Mouse (Mus musculus): ENCODE data around the gene Osbp2. TPM values are rescaled to one million over a fixed set of nuclear protein-coding genes. Genes with fewer than 3 reads are reported as not detected.

Osbp2 gene
- polyA plus RNA-seq, 1 experiment from 2014 or later: 12.3 TPM

DNA sequence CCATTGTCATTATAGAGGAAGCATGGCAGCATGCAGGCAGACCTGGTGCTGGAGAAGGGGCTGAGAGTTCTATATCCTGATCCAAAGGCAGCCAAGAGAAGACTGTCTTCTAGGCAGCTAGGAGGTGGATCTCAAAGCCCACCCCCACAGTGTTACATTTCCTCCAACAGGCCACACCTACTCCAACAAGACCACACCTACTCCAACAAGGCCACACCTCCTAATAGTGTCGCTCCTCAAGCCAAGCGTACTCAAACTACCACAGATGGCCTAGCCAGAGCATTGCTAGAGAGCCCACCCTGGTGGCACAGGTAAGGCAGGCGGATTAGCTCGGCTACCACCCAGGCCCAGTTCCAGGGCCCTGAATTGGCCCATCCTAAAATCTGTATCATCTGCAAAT, 28.4 kb downstream of the Osbp2 start:
- no peak overlapping the region for H3K4me3 ChIP-seq
- no peaks in the 10 kb centered on the region for H3K4me1 ChIP-seq (replicated peaks)
- 78% methylated on average over 4 of the region's 4 CpGs for WGBS
- no peaks in the 10 kb centered on the region for H3K9me3 ChIP-seq
- peaks cover 3% of the 10 kb centered on the region; the same call in 1 of the 2 replicates for H3K27me3 ChIP-seq
- no peak for ATAC-seq (ENCODE audit: low read depth)
- no peak overlapping the region for H3K9ac ChIP-seq
- no peaks in the 10 kb centered on the region for H3K36me3 ChIP-seq
- no peak overlapping the region for H3K4me2 ChIP-seq
- H3K27ac ChIP-seq (replicated peaks): no peak overlapping the region

GRCm38 (mm10) chr11:3834421-3835098, 29.1 kb downstream of the Osbp2 start:
- H3K36me3 ChIP-seq: no peaks in the 10 kb centered on the region
- peaks cover 3% of the 10 kb centered on the region; the same call in 1 of the 2 replicates for H3K27me3 ChIP-seq
- H3K27ac ChIP-seq (replicated peaks): no peak overlapping the region
- WGBS: 50% methylated on average over 13 of the region's 13 CpGs
- H3K4me3 ChIP-seq: no peak overlapping the region
- H3K9me3 ChIP-seq: no peaks in the 10 kb centered on the region
- ATAC-seq (ENCODE audit: low read depth): no peak
- H3K9ac ChIP-seq: no peak overlapping the region; the same call in 1 of the 2 replicates
- no peak overlapping the region for H3K4me2 ChIP-seq
- no peaks in the 10 kb centered on the region for H3K4me1 ChIP-seq (replicated peaks)

DNA sequence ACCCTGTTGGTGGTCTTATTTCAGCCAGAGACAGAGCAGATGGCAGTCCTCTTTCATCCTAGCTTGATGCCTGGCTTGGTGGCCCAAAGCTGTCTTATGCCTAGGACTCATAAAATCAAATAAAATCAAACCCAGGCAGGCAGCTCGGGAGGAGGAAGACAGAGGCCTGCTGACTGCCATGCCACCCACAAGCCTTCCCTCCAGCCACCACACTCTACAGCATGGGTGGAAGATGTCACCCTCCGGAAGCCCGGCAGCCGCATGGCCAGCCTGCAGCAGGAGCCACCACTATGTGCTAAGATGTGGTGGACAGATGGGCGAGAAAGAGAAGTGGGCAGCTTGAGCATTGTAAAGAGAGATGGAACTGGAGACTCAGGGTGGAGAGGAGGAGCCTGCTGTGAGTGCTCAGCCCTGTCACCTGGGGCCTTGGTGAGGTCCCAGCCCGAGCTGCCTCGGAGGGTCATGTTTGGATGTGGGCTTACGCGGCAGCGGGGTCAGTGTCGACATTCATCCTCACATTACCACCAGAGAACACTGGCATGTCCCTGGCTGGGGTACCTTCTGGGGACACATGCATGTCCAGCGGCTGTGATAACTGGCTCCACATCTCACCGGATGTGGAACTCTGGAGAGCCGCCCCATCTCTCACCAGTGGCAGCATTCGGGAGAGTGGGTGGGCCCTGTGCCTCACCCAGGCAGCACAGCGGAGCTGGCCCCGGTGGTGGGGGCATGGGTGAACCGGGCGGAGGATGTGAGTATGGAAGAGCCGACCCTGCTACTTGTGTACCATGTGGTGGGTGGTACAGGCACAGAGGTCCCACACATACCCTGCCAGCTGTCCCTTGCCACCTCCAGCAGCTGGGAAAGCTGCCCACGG, 29.9 kb downstream of the Osbp2 start:
- Histone ChIP-seq H3K36me3 (no peaks in the 10 kb centered on the region), H3K9me3 (no peaks in the 10 kb centered on the region), H3K27me3 (peaks cover 3% of the 10 kb centered on the region; the same call in 1 of the 2 replicates), H3K9ac (no peak overlapping the region; the same call in 1 of the 2 replicates), H3K4me2 (no peak overlapping the region), H3K4me3 (no peak overlapping the region), H3K4me1 (replicated peaks) (no peaks in the 10 kb centered on the region), H3K27ac (replicated peaks) (no peak overlapping the region)
- WGBS: 43% methylated on average over 21 of the region's 21 CpGs
- ATAC-seq (ENCODE audit: low read depth): no peak

DNA sequence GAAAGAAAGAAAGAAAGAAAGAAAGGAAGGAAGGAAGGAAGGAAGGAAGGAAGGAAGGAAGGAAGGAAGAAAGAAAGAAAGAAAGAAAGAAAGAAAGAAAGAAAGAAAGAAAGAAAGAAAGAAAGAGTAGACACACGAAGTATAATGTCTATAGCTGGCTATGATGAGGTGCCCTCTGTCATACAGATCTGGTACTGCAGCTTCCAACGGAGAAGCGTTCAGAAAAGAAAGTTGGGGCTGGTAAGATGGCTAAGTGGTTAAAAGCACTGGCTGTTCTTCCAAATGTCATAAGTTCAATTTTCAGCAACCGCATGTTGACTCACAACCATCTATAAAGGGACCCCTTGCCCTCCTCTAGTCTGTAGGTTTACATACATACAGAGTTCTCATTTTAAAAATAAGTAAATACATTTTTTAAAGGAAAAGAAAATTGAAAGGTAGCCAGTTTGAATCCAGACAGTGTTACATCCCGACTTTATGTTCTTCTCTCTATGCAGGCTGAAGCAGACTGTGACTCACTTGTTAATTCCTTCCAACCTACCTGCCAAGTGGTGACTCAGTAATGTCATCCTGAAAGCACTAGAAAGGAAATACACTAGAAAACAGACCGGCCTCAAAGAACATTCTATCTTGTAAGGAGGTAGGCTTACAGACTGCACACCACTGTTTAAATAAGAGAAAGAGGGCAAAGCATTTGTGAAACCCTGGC, 31.4 kb downstream of the Osbp2 start:
- H3K9ac ChIP-seq: no peak overlapping the region
- no peaks in the 10 kb centered on the region for H3K36me3 ChIP-seq
- no peak overlapping the region for H3K4me2 ChIP-seq
- H3K4me1 ChIP-seq (replicated peaks): no peaks in the 10 kb centered on the region
- no peak overlapping the region for H3K4me3 ChIP-seq
- H3K9me3 ChIP-seq: no peaks in the 10 kb centered on the region
- no peak overlapping the region for H3K27ac ChIP-seq (replicated peaks)
- ATAC-seq (ENCODE audit: low read depth): no peak
- peaks cover 3% of the 10 kb centered on the region; the same call in 1 of the 2 replicates for H3K27me3 ChIP-seq
- WGBS: 54% methylated on average over 6 of the region's 6 CpGs

GRCm38 (mm10) chr11:3829736-3830135, 34.0 kb downstream of the Osbp2 start:
- Histone ChIP-seq H3K9me3 (no peaks in the 10 kb centered on the region), H3K27ac (replicated peaks) (no peak overlapping the region), H3K9ac (no peak overlapping the region), H3K4me2 (no peak overlapping the region), H3K36me3 (no peaks in the 10 kb centered on the region), H3K27me3 (peaks cover 3% of the 10 kb centered on the region; the same call in 1 of the 2 replicates), H3K4me3 (no peak overlapping the region), H3K4me1 (replicated peaks) (no peaks in the 10 kb centered on the region)
- 82% methylated on average over 5 of the region's 5 CpGs for WGBS
- no peak for ATAC-seq (ENCODE audit: low read depth)

GRCm38 (mm10) chr11:3824138-3824537, 39.6 kb downstream of the Osbp2 start:
- H3K27me3 ChIP-seq: no peaks in the 10 kb centered on the region
- 0 out of 2 replicates have a peak, but pooled peaks cover 6% of the 10 kb centered on the region for H3K4me1 ChIP-seq (replicated peaks)
- ATAC-seq (ENCODE audit: low read depth): no peak
- H3K4me2 ChIP-seq: no peak overlapping the region
- no peak overlapping the region for H3K4me3 ChIP-seq
- 80% methylated on average over 5 of the region's 5 CpGs for WGBS
- H3K36me3 ChIP-seq: no peaks in the 10 kb centered on the region
- no peaks in the 10 kb centered on the region for H3K9me3 ChIP-seq
- no peak overlapping the region for H3K9ac ChIP-seq
- H3K27ac ChIP-seq (replicated peaks): no peak overlapping the region

- no peak overlapping the region for H3K9ac ChIP-seq
- H3K4me2 ChIP-seq: no peak overlapping the region
- H3K27me3 ChIP-seq: no peaks in the 10 kb centered on the region
- 62% methylated on average over 2 of the region's 2 CpGs for WGBS
- no peak overlapping the region for H3K27ac ChIP-seq (replicated peaks)
- ATAC-seq (ENCODE audit: low read depth): no peak
- 0 out of 2 replicates have a peak, but pooled peaks cover 6% of the 10 kb centered on the region for H3K4me1 ChIP-seq (replicated peaks)
- no peaks in the 10 kb centered on the region for H3K9me3 ChIP-seq
- H3K4me3 ChIP-seq: no peak overlapping the region
- no peaks in the 10 kb centered on the region for H3K36me3 ChIP-seq
Observed at GRCm38 (mm10) chr11:3823378-3823777, 40.3 kb downstream of the Osbp2 start.

DNA sequence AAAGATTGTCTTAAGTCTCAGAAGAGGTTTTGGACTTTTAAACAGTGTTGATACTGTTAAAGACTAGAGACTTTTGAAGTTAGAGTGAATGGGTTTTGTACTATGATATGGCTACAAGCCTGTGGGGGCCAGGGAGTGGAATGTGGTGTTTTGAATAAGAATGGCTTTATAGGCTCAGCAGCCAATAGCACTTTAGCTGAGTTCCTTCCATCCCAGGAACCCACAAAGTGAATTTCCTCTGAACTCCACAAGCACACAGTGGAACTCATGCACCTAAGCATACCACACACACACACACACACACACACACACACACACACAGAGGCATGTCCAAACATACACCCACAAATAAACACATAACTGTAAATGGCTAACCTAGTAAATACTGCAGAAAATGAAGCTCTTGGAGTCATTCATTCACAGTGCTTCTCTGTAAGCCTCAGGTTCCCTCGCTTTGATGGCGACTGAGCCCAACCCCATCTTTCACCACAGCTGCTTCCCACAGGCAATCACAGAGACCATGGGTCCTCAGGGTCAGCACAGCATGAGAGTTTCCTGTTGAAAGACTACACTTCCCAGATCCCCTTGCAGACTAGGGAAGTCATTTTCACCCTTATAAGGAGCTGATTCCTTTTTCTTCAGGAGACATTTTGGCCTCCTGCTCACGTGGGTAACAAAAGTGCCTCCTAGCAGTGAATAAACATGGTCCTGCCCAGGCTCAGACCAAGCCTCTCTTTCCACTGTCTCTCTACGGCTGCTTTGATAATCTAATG, 45.5 kb downstream of the Osbp2 start:
- H3K27me3 ChIP-seq: no peaks in the 10 kb centered on the region
- ATAC-seq (ENCODE audit: low read depth): no peak
- no peak overlapping the region for H3K9ac ChIP-seq
- H3K9me3 ChIP-seq: no peaks in the 10 kb centered on the region; the same call in 1 of the 2 replicates
- H3K4me1 ChIP-seq (replicated peaks): 0 out of 2 replicates have a peak, but pooled peaks cover 6% of the 10 kb centered on the region
- H3K4me2 ChIP-seq: no peak overlapping the region
- no peaks in the 10 kb centered on the region for H3K36me3 ChIP-seq
- WGBS: 26% methylated on average over 4 of the region's 4 CpGs
- H3K4me3 ChIP-seq: no peak overlapping the region
- H3K27ac ChIP-seq (replicated peaks): no peak overlapping the region

DNA sequence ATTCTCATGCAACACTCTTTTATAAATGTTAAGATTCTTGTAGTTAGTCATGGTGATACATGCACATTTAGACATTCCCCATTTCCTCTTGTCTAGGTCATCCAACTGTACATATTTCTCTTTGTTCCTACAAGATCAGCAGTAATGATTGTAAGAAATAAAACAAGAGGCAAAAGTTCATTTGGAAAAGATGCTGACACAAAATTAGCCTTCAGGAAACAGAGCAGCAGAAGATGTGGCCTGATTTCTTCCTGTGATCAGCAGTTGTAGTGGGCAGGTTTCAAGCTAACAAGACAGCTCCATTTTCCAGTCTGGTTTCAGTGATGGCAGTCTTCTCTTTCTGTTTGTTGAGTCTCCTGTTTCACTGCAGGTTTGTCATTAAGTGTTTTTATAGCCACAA, 47.8 kb downstream of the Osbp2 start:
- H3K4me3 ChIP-seq: no peak overlapping the region
- no peak overlapping the region for H3K27ac ChIP-seq (replicated peaks)
- H3K9me3 ChIP-seq: no peaks in the 10 kb centered on the region; the same call in 1 of the 2 replicates
- no peak overlapping the region for H3K9ac ChIP-seq
- no peaks in the 10 kb centered on the region for H3K4me1 ChIP-seq (replicated peaks)
- no peaks in the 10 kb centered on the region for H3K27me3 ChIP-seq
- no peaks in the 10 kb centered on the region for H3K36me3 ChIP-seq
- no peak for ATAC-seq (ENCODE audit: low read depth)
- no peak overlapping the region for H3K4me2 ChIP-seq

DNA sequence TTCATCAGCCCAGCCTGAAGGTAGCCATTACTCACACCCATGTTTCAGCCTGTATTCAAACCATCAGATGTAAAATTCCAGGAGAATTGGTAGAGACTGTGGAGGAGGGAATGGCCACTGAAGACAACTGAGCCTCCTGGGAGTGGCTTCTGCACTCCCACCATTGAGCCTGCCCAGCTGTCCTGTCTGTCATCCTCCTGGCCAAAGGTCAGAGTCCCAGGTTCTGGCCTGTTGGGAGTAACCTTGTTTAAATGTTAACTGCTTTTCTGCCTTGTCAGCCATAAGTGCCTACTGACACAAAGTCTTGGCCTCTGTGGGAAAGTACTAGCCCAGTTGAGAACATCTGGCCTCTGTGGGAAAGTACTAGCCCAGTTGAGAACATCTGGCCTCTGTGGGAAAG, 50.4 kb downstream of the Osbp2 start:
- Histone ChIP-seq H3K36me3 (no peaks in the 10 kb centered on the region), H3K9ac (no peak overlapping the region), H3K4me2 (no peak overlapping the region), H3K27me3 (no peaks in the 10 kb centered on the region), H3K9me3 (no peaks in the 10 kb centered on the region; the same call in 1 of the 2 replicates), H3K4me1 (replicated peaks) (no peaks in the 10 kb centered on the region), H3K4me3 (no peak overlapping the region), H3K27ac (replicated peaks) (no peak overlapping the region)
- no peak for ATAC-seq (ENCODE audit: low read depth)

GRCm38 (mm10) chr11:3808162-3808561, 55.5 kb downstream of the Osbp2 start:
- H3K4me2 ChIP-seq: no peak overlapping the region
- WGBS: 37% methylated on average over 3 of the region's 3 CpGs
- H3K27ac ChIP-seq (replicated peaks): no peak overlapping the region
- ATAC-seq (ENCODE audit: low read depth): no peak
- H3K9me3 ChIP-seq: no peaks in the 10 kb centered on the region
- no peak overlapping the region for H3K4me3 ChIP-seq
- no peak overlapping the region for H3K9ac ChIP-seq
- no peaks in the 10 kb centered on the region for H3K36me3 ChIP-seq
- no peaks in the 10 kb centered on the region for H3K4me1 ChIP-seq (replicated peaks)
- H3K27me3 ChIP-seq: no peaks in the 10 kb centered on the region

All from neural tube, embryonic 13.5 days (tissue).